Mouse (Mus musculus) neural tube, embryonic 15.5 days (tissue): ENCODE results near the gene Rhbdf2. TPM values are rescaled to one million over a fixed set of nuclear protein-coding genes. Genes with fewer than 3 reads are reported as not detected.

Experiments
- ATAC-seq: fragments of 200-750 bp; cut with Nextera tagmentation; 2 replicates; pipeline ENCODE4 v1.8.0; 2017; ENCODE audit warnings: mild to moderate bottlenecking, moderate TSS enrichment, moderate library complexity; ENCODE audit not compliant: low FRiP score
- H3K27ac ChIP-seq: fragments of 300-500 bp; sonication (generic); replicated peaks from 2 replicates; pipeline ENCODE4 v1.5.1; 2015; ENCODE audit warnings: mild to moderate bottlenecking, inconsistent platforms
- H3K27me3 ChIP-seq: fragments of 300-500 bp; sonication (generic); replicated peaks from 2 replicates; pipeline ENCODE4 v1.6.1; 2015; ENCODE audit warnings: inconsistent platforms
- H3K36me3 ChIP-seq: fragments of 300-500 bp; sonication (generic); 2 replicates; pipeline ENCODE4 v1.6.1; 2015; ENCODE audit warnings: inconsistent platforms
- H3K4me1 ChIP-seq: fragments of 300-500 bp; sonication (generic); 2 replicates; pipeline ENCODE4 v1.6.1; 2015; ENCODE audit warnings: inconsistent platforms
- H3K4me2 ChIP-seq: fragments of 300-500 bp; sonication (generic); 2 replicates; pipeline ENCODE4 v1.6.1; 2015; ENCODE audit warnings: inconsistent platforms, mild to moderate bottlenecking, moderate library complexity
- H3K4me3 ChIP-seq: fragments of 300-500 bp; sonication (generic); replicated peaks from 2 replicates; pipeline ENCODE4 v1.5.1; 2015; ENCODE audit warnings: mild to moderate bottlenecking, inconsistent platforms
- H3K9ac ChIP-seq: fragments of 300-500 bp; sonication (generic); replicated peaks from 2 replicates; pipeline ENCODE4 v1.6.1; 2015; ENCODE audit warnings: mild to moderate bottlenecking, inconsistent platforms
- H3K9me3 ChIP-seq: fragments of 300-500 bp; sonication (generic); replicated peaks from 2 replicates; pipeline ENCODE4 v1.6.1; 2016; ENCODE audit warnings: inconsistent platforms
- WGBS: fragments of 180-500 bp; shearing (Covaris S2); methylation state at CpG from one replicate; pipeline ENCODE4 v1.1.7; 2015; ENCODE audit warnings: mixed read lengths; 5-methylcytosine and 5-hydroxymethylcytosine counted together
- polyA plus RNA-seq: library from polyadenylated mRNA; unstranded; fragments of >200 nt; fragmentation: Nextera tagmentation; extraction: Ambion mirVana; gene quantifications from 2 replicates; pipeline ENCODE4 v1.2.1, GENCODE M21; 2015

Gene Rhbdf2
- polyA plus RNA-seq, 1 experiment from 2014 or later = 1.4 TPM

GRCm38 (mm10) chr11:116657311-116658223 lies 30.7 kb upstream of the Rhbdf2 start:
- peaks cover 71% of the 10 kb centered on the region for H3K4me1 ChIP-seq
- WGBS = 13% methylated on average over 22 of the region's 22 CpGs

GRCm38 (mm10) chr11:116656348-116657191 lies 29.8 kb upstream of the Rhbdf2 start:
- peaks cover 71% of the 10 kb centered on the region for H3K4me1 ChIP-seq

More at GRCm38 (mm10) chr11:116657311-116658223, 30.7 kb upstream of the Rhbdf2 start:
- ATAC-seq = peak; percentile 60; the same call in 1 of the 2 replicates
- Histone ChIP-seq H3K36me3 (no peaks in the 10 kb centered on the region), H3K9me3 (no peaks in the 10 kb centered on the region), H3K27me3 (peaks cover 6% of the 10 kb centered on the region; the same call in 1 of the 2 replicates), H3K4me2 (peak overlapping the region; percentile 57), H3K4me3 (peak overlapping the region; percentile 34), H3K27ac (peak overlapping the region; percentile 83), H3K9ac (no peak overlapping the region)

GRCm38 (mm10) chr11:116654255-116654821 lies 27.5 kb upstream of the Rhbdf2 start, which contains the start of gene Cygb:
Gene Cygb (minus strand): TSS chr11:116654313.
- Histone ChIP-seq H3K9me3 (no peaks in the 10 kb centered on the region), H3K36me3 (no peaks in the 10 kb centered on the region), H3K27me3 (peaks cover 12% of the 10 kb centered on the region), H3K4me3 (peak within 1 kb of the TSS; percentile 66), H3K27ac (peak within 1 kb of the TSS; percentile 62), H3K9ac (peak within 1 kb of the TSS; percentile 76), H3K4me2 (peak within 1 kb of the TSS; percentile 95), H3K4me1 (peaks cover 58% of the 10 kb centered on the region)
- peak; percentile 48 for ATAC-seq
- 6% methylated on average over 27 of the region's 28 CpGs for WGBS

More at GRCm38 (mm10) chr11:116656348-116657191, 29.8 kb upstream of the Rhbdf2 start:
- H3K27ac ChIP-seq = no peak overlapping the region
- no peak for ATAC-seq
- peaks cover 12% of the 10 kb centered on the region; the same call in 1 of the 2 replicates for H3K27me3 ChIP-seq
- H3K9me3 ChIP-seq = no peaks in the 10 kb centered on the region
- no peaks in the 10 kb centered on the region for H3K36me3 ChIP-seq
- no peak overlapping the region for H3K9ac ChIP-seq
- H3K4me3 ChIP-seq = no peak overlapping the region
- WGBS = 67% methylated on average over 16 of the region's 16 CpGs
- no peak overlapping the region for H3K4me2 ChIP-seq

- Histone ChIP-seq H3K4me3 (peak overlapping the region; percentile 66), H3K4me2 (peak overlapping the region; percentile 95), H3K9ac (peak overlapping the region; percentile 76), H3K27ac (peak overlapping the region; percentile 62), H3K4me1 (peaks cover 58% of the 10 kb centered on the region), H3K27me3 (peaks cover 12% of the 10 kb centered on the region), H3K9me3 (no peaks in the 10 kb centered on the region), H3K36me3 (no peaks in the 10 kb centered on the region)
- 1% methylated on average over 44 of the region's 47 CpGs for WGBS
- peak; percentile 54; the same call in 1 of the 2 replicates for ATAC-seq
Measured at GRCm38 (mm10) chr11:116653709-116654221, 26.9 kb upstream of the Rhbdf2 start.

- H3K27me3 ChIP-seq = peaks cover 12% of the 10 kb centered on the region
- peak within 1 kb of the TSS; percentile 62 for H3K27ac ChIP-seq
- H3K36me3 ChIP-seq = 0 out of 2 replicates have a peak, but pooled peaks cover 3% of the 10 kb centered on the region
- H3K4me2 ChIP-seq = peak within 1 kb of the TSS; percentile 95
- H3K4me1 ChIP-seq = peaks cover 60% of the 10 kb centered on the region
- H3K9ac ChIP-seq = peak within 1 kb of the TSS; percentile 76
- H3K4me3 ChIP-seq = peak within 1 kb of the TSS; percentile 66
- ATAC-seq = 0 out of 2 replicates have a peak, but pooled peaks have one; percentile 0
- no peaks in the 10 kb centered on the region for H3K9me3 ChIP-seq
- WGBS = 3% methylated on average over 10 of the region's 10 CpGs
Measured at GRCm38 (mm10) chr11:116653234-116653633, 26.4 kb upstream of the Rhbdf2 start, which contains the start of gene Prcd. Gene Prcd (plus strand): TSS chr11:116653534.

GRCm38 (mm10) chr11:116652330-116653098 lies 25.7 kb upstream of the Rhbdf2 start:
- peak overlapping the region; percentile 38; the same call in 1 of the 2 replicates for H3K9ac ChIP-seq
- 0 out of 2 replicates have a peak, but pooled peaks cover 3% of the 10 kb centered on the region for H3K36me3 ChIP-seq
- H3K27ac ChIP-seq = no peak overlapping the region
- peaks cover 55% of the 10 kb centered on the region for H3K4me1 ChIP-seq
- 58% methylated on average over 25 of the region's 25 CpGs for WGBS
- peak overlapping the region; percentile 66 for H3K4me3 ChIP-seq
- peak overlapping the region; percentile 95 for H3K4me2 ChIP-seq
- H3K9me3 ChIP-seq = no peaks in the 10 kb centered on the region
- peaks cover 12% of the 10 kb centered on the region for H3K27me3 ChIP-seq
- ATAC-seq = no peak

GRCm38 (mm10) chr11:116651339-116651738 lies 24.5 kb upstream of the Rhbdf2 start:
- Histone ChIP-seq H3K9me3 (no peaks in the 10 kb centered on the region), H3K4me1 (peaks cover 45% of the 10 kb centered on the region), H3K36me3 (0 out of 2 replicates have a peak, but pooled peaks cover 3% of the 10 kb centered on the region), H3K27ac (no peak overlapping the region), H3K4me3 (no peak overlapping the region), H3K9ac (no peak overlapping the region), H3K4me2 (peak overlapping the region; percentile 95), H3K27me3 (peaks cover 12% of the 10 kb centered on the region)
- WGBS = 84% methylated on average over 8 of the region's 8 CpGs
- no peak for ATAC-seq

GRCm38 (mm10) chr11:116650811-116651210 lies 24.0 kb upstream of the Rhbdf2 start:
- no peak for ATAC-seq
- Histone ChIP-seq H3K27me3 (peaks cover 12% of the 10 kb centered on the region), H3K27ac (no peak overlapping the region), H3K9me3 (no peaks in the 10 kb centered on the region), H3K36me3 (0 out of 2 replicates have a peak, but pooled peaks cover 3% of the 10 kb centered on the region), H3K4me1 (peaks cover 44% of the 10 kb centered on the region), H3K4me2 (no peak overlapping the region), H3K9ac (no peak overlapping the region), H3K4me3 (no peak overlapping the region)
- 78% methylated on average over 8 of the region's 8 CpGs for WGBS

- peaks cover 9% of the 10 kb centered on the region for H3K27me3 ChIP-seq
- no peak for ATAC-seq
- H3K9ac ChIP-seq = no peak overlapping the region
- H3K4me1 ChIP-seq = peaks cover 44% of the 10 kb centered on the region
- no peak overlapping the region for H3K27ac ChIP-seq
- 94% methylated on average over 13 of the region's 13 CpGs for WGBS
- H3K36me3 ChIP-seq = 0 out of 2 replicates have a peak, but pooled peaks cover 3% of the 10 kb centered on the region
- no peak overlapping the region for H3K4me2 ChIP-seq
- no peak overlapping the region for H3K4me3 ChIP-seq
- no peaks in the 10 kb centered on the region for H3K9me3 ChIP-seq
Measured at GRCm38 (mm10) chr11:116649711-116650337, 23.0 kb upstream of the Rhbdf2 start.

GRCm38 (mm10) chr11:116648976-116649375 lies 22.2 kb upstream of the Rhbdf2 start:
- Histone ChIP-seq H3K36me3 (0 out of 2 replicates have a peak, but pooled peaks cover 3% of the 10 kb centered on the region), H3K9ac (no peak overlapping the region), H3K4me1 (peaks cover 43% of the 10 kb centered on the region), H3K9me3 (no peaks in the 10 kb centered on the region), H3K27ac (no peak overlapping the region), H3K4me3 (no peak overlapping the region), H3K27me3 (peaks cover 8% of the 10 kb centered on the region), H3K4me2 (no peak overlapping the region)
- WGBS = 75% methylated on average over 10 of the region's 10 CpGs
- ATAC-seq = no peak
